Mouse (Mus musculus) heart, adult 18-20 months (tissue): ENCODE measurements around the gene Degs2. TPM values are rescaled to one million over a fixed set of nuclear protein-coding genes. Genes with fewer than 3 reads are reported as not detected.
A peak's percentile ranks its signal among the peaks of the same experiment; 100 is the strongest.

Experiments used
- DNase-seq, 2 experiments: peaks; one replicate each; pipeline ENCODE4 v3.0.0; 2021 to 2022; ENCODE audit warnings: mixed read lengths in 1 of 2
- microRNA-seq, 2 experiments: library from miRNA; unstranded; fragments of <30 nt; microRNA quantifications; one replicate each; pipeline ENCODE4 v1.2.0; 2022
- total RNA-seq, 2 experiments: library from RNA; stranded (reverse); gene quantifications; 2 replicates each; pipeline ENCODE4 v1.2.3; 2021

Gene Degs2
- total RNA-seq, 2 experiments from 2014 or later, result 0.17 to 1.1 TPM

GRCm38 (mm10) chr12:108651053-108651660 is 51.0 kb downstream of the Degs2 start:
- peak; percentile 59 to 60 for DNase-seq

GRCm38 (mm10) chr12:108647784-108648183 is 54.3 kb downstream of the Degs2 start:
- DNase-seq, result no peak

- no peak for DNase-seq
Observed at GRCm38 (mm10) chr12:108646234-108646633, 55.9 kb downstream of the Degs2 start.

GRCm38 (mm10) chr12:108642019-108642418 is 60.1 kb downstream of the Degs2 start:
- DNase-seq, result no peak

DNA sequence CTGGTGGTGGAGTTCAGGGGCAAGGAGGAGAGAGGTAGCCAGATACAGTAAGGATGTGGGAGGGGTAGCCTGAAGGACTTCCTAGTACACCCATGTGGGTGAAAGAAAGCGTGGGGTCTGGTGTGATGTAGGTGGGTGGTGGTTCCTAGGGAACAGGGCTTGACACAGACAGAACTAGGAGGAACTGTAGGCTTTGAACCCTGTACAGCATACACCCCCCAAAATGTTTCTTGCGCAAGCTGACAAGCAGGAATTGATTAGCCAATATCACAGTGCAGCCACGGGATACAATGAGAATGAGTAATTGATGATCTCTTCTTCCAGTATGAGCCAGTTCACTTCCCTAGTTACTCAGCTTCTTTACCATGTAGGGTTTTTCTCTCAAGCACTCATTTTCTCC is 63.0 kb downstream of the Degs2 start:
- no peak for DNase-seq

- no peak for DNase-seq
Observed at GRCm38 (mm10) chr12:108637440-108637839, 64.7 kb downstream of the Degs2 start.

DNA sequence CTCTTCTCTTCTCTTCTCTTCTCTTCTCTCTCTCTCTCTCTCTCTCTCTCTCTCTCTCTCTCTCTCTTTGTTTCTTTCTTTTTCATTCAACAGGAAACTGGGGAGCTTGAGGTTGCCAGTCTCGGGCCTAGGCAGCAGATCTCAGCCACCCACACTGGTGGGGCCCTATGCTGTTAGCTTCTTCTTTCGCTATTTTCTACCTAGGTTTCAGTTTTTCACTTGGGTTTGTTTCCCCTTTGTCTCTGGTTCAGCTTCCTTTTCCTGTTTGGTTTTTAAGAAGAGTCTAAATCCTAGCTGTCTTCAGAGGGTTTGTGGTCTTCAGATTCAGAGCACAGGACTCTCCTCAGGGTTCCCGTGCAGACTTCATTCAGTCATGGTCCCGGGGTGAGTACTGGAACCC is 66.6 kb downstream of the Degs2 start:
- DNase-seq, result peak in 1 of 2 experiments; percentile 13

DNA sequence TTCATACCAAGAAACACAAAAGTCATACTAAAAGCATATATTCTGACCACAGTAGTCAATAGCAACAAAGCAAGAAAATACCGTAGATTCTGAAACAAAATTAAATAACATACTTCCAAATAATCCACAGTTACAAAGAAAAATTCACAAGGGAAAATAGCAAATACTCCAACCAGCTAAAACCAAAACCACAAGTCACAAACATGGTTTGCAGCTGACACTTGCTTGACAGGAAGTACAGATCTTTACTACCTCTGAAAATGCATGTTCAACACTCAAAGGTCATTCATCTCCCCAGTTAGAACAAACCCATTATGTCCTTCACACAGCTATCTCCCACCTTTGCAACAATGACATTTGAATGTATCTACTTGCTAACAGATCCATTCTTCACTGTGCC is 68.1 kb downstream of the Degs2 start:
- DNase-seq, result no peak

GRCm38 (mm10) chr12:108632501-108632900 is 69.6 kb downstream of the Degs2 start:
- no peak for DNase-seq

DNA sequence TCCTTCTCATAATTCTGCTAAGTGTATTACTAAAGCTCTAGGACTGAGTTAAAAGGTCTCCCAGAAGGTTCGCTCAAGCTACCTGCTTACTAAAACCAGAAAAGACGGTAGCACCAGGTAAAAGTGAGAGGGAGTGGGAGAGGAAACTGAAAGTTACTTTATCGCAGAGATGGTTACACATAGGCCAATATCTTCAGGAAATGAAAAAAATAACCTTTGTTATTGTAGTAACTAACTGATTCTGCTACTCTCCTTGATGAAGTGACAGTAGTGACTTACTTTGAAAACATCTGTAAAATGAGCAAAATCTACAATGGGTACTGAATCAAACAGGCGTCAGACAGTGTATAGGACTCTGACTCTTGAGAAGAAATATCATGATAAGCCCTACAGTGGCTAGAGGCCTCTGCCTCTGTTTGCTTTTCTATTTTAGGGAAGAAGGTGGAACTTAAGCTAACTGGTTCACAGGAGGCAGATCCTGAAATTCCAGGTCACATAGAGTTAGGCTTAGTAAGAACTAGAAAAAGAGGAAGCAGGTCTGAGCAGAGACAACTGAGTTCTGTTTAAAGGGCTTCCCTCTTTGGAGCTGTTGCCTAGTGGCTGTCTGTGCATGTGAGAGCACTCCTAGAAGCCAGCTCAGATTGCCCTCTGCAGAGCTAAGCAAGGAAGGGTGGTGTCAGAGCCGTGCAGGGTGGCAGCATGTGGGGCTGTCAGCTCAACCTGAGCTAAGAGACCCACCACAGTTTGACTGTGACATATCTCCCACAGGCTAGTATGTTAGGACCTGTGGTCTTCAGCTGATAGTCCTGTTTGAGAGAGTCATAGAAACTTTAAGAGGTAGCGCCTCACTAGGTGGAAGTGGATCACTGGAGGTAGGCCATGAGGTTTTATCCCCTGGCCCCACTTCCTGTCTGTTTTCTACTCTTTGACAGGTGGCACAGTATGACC is 71.1 kb downstream of the Degs2 start:
- DNase-seq, result peak in 1 of 2 experiments; percentile 27

DNA sequence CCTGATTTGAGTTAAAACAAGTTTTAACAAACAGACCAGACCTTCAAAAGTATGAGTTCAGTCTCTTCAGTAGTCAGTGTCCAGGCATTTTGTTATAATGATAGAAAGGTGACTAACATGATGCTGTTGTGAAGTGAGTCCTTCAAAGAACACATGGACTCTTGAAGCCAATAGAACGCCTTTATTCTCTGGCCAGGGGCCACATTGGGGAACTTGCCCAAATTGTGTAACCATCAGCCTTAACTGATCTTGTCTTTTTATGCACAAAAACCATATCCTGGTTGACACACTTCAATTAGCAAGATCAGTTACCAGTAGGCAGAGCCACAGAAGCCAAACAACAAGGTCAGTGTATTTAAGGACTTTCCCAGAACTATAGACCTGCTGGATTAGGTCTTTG is 72.6 kb downstream of the Degs2 start:
- no peak for DNase-seq

Small RNA genes within 50 kb of the gene (microRNA-seq; reads per million reads assigned to microRNA genes)
- gene Gm23872 (0 reads per million in 2 experiments), gene Mir342 (1,732 to 2,093 reads per million in 2 experiments)

Other genes with a start within 250 kb of the Degs2 start
- 10 to 100 TPM; 30.3 to 40.5 TPM for gene Evl, start 147.6 kb downstream of the Degs2 start, total RNA-seq
- 10 to 100 TPM; 31.5 to 37.2 TPM for gene Yy1, start 90.7 kb upstream of the Degs2 start, total RNA-seq
- gene Slc25a29, start 133.6 kb upstream of the Degs2 start, total RNA-seq, result 1 to 10 TPM; 8.7 to 9.1 TPM
- 1 to 10 TPM; 8.1 to 9.1 TPM for gene Slc25a47, start 133.7 kb upstream of the Degs2 start, total RNA-seq
- 1 to 10 TPM; 4.7 to 5.7 TPM for gene Wdr25, start 191.3 kb upstream of the Degs2 start, total RNA-seq
- gene Wars, start 191.9 kb upstream of the Degs2 start, total RNA-seq, result 10 to 100 TPM; 29.1 to 41.2 TPM